ENCODE assay signal across 11 mouse cellular contexts in genomic region chr5:92718856-92719255, GRCm38 (mm10). TPM values are rescaled to one million over a fixed set of nuclear protein-coding genes. Genes with fewer than 3 reads are reported as not detected.
"Had no signal": no experiment of that assay in that cellular context is flagged by ENCODE, and none has a peak within 500 bp of the region (broad histone marks: within the 10 kb centered on the region; RNA-seq: fewer than 3 reads in every experiment).

No protein-coding gene starts in this region.

- DNase-seq: kidney, adult 11 months; liver; right cerebral cortex, postnatal 14 days; thymus, postnatal 4 days had no signal

- H3K4me2 ChIP-seq: limb, embryonic 12.5 days; liver, embryonic 15.5 days; midbrain, embryonic 11.5 days; neural tube, embryonic 13.5 days had no signal

- H3K27ac ChIP-seq: limb, embryonic 12.5 days; liver, embryonic 15.5 days; macrophage; neural tube, embryonic 13.5 days had no signal

- H3K36me3 ChIP-seq: limb, embryonic 12.5 days; liver, embryonic 15.5 days; neural tube, embryonic 13.5 days had no signal

- H3K4me3 ChIP-seq: limb, embryonic 12.5 days; liver, embryonic 15.5 days; megakaryocyte, embryonic 14.5 days; neural tube, embryonic 13.5 days had no signal

- H3K27me3 ChIP-seq: limb, embryonic 12.5 days; liver, embryonic 15.5 days; megakaryocyte, embryonic 14.5 days; neural tube, embryonic 13.5 days had no signal

- H3K9me3 ChIP-seq: limb, embryonic 12.5 days; liver, embryonic 15.5 days; megakaryocyte, embryonic 14.5 days; neural tube, embryonic 13.5 days had no signal

- ATAC-seq: midbrain, embryonic 16.5 days had no signal

- H3K4me1 ChIP-seq: megakaryocyte, embryonic 14.5 days; neural tube, embryonic 13.5 days had no signal

- H3K9ac ChIP-seq: limb, embryonic 12.5 days; liver, embryonic 15.5 days; neural tube, embryonic 13.5 days had no signal

RNA-seq across cellular contexts. Expression of gene Shroom3, which starts 35.6 kb away (rescaled TPM):
- polyA plus RNA-seq: macrophage had no signal

RNA-seq across cellular contexts. Expression of gene Ccdc158, which starts 43.8 kb away (rescaled TPM):
- polyA plus RNA-seq: macrophage had no signal
